Mouse (Mus musculus) ovary, postnatal 10 days (tissue): ENCODE measurements at regions not wholly inside any gene's neighbourhood (a gene's known extent, or its start where the extent isn't known, plus 50 kb on each side); places are given as distances from the start of the nearest gene placed in this dataset.

Experiments
- DNase-seq: peaks from one replicate; pipeline ENCODE4 v3.0.0; 2022; ENCODE audit warnings: low spot score

DNA sequence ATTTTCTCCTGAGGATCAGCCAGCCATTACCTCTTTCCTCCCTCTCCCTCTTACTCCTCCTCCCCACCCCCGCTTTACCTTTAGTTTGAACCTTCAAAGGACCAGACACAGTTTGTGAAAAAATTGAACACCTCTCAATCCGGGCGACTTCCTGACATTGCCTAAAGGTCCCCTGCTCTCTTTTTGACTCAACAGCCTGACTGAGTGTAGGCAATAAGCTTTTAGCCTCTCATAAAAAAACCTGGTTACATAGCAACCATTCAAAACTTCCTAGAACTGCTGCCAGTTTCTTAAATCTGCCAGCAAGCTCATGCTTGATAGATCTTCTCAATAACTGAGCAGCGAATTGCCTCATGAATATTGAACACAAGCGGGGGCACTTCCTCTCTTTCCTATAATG lies 71.7 kb downstream of the Zfp945 start:
- DNase-seq: no peak

- DNase-seq: no peak
Observed at GRCm38 (mm10) chr17:22784481-22784880, 82.5 kb downstream of the Zfp945 start.

- no peak for DNase-seq
Observed at GRCm38 (mm10) chr17:22745736-22746135, 121.2 kb downstream of the Zfp945 start.

GRCm38 (mm10) chr17:22739581-22740178 lies 127.3 kb downstream of the Zfp945 start:
- DNase-seq: peak; percentile 9

DNA sequence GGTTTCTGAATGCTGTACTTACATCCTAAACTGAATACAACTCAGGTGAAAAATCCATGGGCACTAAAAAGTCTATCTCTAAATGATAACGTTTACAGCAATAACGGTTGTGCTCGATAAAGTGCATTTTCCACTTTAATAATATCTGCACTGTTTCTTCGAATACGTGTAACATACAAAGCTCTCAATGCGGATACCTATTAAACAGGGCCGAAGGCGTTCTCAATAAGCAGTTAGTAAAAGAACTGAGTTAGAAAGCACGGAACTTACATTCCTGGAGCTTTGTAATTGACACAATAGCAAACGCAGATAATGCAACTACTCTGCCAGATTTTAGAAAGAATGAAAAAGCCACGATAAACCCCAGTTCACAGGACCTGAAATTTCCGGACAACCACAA lies 127.8 kb downstream of the Zfp945 start:
- DNase-seq: no peak

GRCm38 (mm10) chr17:22736360-22736759 lies 130.6 kb downstream of the Zfp945 start:
- no peak for DNase-seq
